Mouse (Mus musculus): ENCODE data around the gene Gm45234. TPM values are rescaled to one million over a fixed set of nuclear protein-coding genes. Genes with fewer than 3 reads are reported as not detected.

Gm45234 gene
- polyA plus RNA-seq, 1 experiment = not detected

DNA sequence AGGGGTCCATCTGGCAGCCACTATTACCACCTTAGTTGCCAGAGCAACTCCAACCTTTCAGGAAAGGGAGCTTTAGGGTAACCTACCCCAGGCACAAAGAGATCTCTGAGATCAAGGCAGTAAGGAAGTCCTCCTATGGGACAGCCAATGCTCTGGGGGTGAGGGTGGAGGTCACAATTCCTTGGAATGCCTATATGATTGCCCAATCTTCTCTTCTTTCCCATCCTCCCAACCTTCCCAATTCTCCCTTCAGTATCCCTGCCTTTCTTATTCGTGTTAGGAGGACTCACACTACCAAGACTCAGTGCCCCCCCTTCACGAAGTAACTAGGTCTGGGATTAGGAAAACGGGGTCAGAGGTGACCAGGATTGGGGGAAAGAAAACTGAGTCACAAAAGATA lies 515 bp downstream of the Gm45234 start:
- Histone ChIP-seq H3K27me3 (ENCODE audit: control insufficient read depth, insufficient read depth, insufficient read length) (no peaks in the 10 kb centered on the region), H3ac (ENCODE audit: control insufficient read depth, insufficient read length) (peak overlapping the region; percentile 95), H3K79me2 (ENCODE audit: control insufficient read depth, insufficient read depth) (peaks cover 56% of the 10 kb centered on the region), H3K36me3 (ENCODE audit: control insufficient read depth, insufficient read depth) (peaks cover 6% of the 10 kb centered on the region), H3K4me3 (peak overlapping the region; percentile 36), H3K4me2 (ENCODE audit: low read depth) (peak overlapping the region; percentile 72)
- peak; percentile 50; the same call in 1 of the 2 replicates for TF ChIP-seq CEBPB (IDR thresholded peaks at IDR 0.05; ENCODE audit: insufficient read depth, poor library complexity, severe bottlenecking)
- TF ChIP-seq POLR2AphosphoS2 (IDR thresholded peaks at IDR 0.05; ENCODE audit: insufficient read length, low read depth) = no peak

GRCm38 (mm10) chr6:124753861-124754260 lies 2.0 kb downstream of the Gm45234 start:
- H3K27me3 ChIP-seq (ENCODE audit: control insufficient read depth, insufficient read depth, insufficient read length) = no peaks in the 10 kb centered on the region
- peak overlapping the region; percentile 72 for H3K4me2 ChIP-seq (ENCODE audit: low read depth)
- H3K79me2 ChIP-seq (ENCODE audit: control insufficient read depth, insufficient read depth) = peaks cover 63% of the 10 kb centered on the region
- H3ac ChIP-seq (ENCODE audit: control insufficient read depth, insufficient read length) = no peak overlapping the region
- no peak overlapping the region for H3K4me3 ChIP-seq
- TF ChIP-seq TCF12 (IDR thresholded peaks at IDR 0.05; ENCODE audit: insufficient read depth, poor library complexity, severe bottlenecking) (no peak), POLR2A (IDR thresholded peaks at IDR 0.05; ENCODE audit: insufficient read length, low read depth) (no peak)
- peaks cover 6% of the 10 kb centered on the region for H3K36me3 ChIP-seq (ENCODE audit: control insufficient read depth, insufficient read depth)

DNA sequence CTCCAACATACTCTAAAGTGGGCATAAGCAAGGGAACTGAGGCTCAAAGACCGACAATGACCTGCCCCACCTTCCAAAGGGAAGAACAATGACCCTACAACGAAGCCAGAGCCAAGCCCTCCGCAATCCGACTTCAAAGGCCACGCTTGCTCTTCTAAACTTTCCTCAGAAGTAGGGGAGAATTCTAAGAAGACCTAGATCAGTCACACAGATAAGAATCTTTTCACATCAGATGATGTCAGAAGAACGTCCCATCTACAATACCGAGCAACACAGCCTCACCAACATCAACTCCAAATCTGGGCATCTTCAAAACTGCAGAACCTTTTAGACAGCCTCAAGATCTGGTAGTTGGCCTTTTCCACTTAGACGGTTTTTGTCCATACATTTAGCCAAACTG lies 5.4 kb downstream of the Gm45234 start:
- H3ac ChIP-seq (ENCODE audit: control insufficient read depth, insufficient read length) = no peak overlapping the region
- H3K36me3 ChIP-seq (ENCODE audit: control insufficient read depth, insufficient read depth) = peaks cover 10% of the 10 kb centered on the region
- TF ChIP-seq MYOG (IDR thresholded peaks at IDR 0.05; ENCODE audit: control insufficient read depth in 1 of 3, insufficient read depth in 1 of 3, insufficient read length in 2 of 3, low read depth in 2 of 3) (no peak), E2F4 (IDR thresholded peaks at IDR 0.05; ENCODE audit: insufficient read depth) (no peak), USF1 (IDR thresholded peaks at IDR 0.05; ENCODE audit: low read depth) (no peak), MYOD1 (IDR thresholded peaks at IDR 0.05; ENCODE audit: control insufficient read depth in 1 of 3, insufficient read length in 2 of 3, low read depth in 2 of 3) (no peak), MAX (IDR thresholded peaks at IDR 0.05; ENCODE audit: low read depth) (no peak)
- H3K4me2 ChIP-seq (ENCODE audit: low read depth) = no peak overlapping the region
- H3K4me3 ChIP-seq = no peak overlapping the region
- H3K79me2 ChIP-seq (ENCODE audit: control insufficient read depth, insufficient read depth) = peaks cover 57% of the 10 kb centered on the region
- no peaks in the 10 kb centered on the region for H3K27me3 ChIP-seq (ENCODE audit: control insufficient read depth, insufficient read depth, insufficient read length)

DNA sequence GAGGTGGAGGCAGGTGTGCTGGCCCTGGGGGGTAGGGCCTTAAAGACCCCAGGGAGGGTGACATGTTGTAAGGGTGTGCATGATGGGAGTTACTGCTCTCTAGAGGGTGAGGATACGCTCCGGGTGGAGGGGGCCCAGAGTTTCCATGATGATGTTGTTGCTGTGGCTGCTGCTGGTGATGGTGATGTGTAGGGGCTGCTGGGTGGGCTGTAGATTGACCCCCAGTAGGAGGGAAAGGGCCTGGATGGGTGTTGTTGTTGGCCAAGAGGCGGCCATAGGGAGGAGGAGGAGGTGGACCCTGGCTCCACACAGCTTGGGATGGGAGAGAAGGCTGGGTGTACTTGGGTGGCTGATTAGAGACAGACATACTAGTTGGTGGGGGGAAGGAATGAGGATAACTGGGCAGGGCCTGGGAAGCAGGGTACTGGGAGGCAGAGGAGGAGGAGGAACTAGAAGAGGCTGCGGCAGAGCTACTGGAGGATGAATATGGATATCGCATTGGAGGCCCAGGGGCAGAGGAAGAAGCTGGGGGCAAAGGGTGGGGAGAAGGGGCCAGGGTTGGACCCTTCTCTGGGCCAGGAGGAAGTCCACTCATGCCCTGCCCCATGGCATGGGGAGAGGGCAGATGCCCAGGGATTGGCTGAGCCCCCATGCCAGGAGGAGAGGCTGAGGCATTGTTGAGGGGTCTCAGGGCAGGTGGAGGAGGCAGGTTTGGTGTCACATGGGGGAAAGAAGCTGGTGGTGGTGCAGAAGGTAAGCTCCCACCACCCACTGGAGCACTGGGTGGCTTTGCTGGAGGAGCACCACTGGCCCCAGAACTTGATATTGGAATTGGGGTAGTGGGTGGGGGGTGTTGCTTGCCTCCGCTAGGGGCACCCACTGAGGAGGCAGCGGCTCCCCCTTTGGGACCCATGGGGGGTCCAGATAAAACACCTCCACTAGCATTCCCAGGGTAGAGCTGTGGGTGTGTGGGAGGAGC lies 8.9 kb downstream of the Gm45234 start:
- Histone ChIP-seq H3ac (ENCODE audit: control insufficient read depth, insufficient read length) (no peak overlapping the region), H3K4me3 (peak overlapping the region; percentile 22)
- peak; percentile 53 for TF ChIP-seq POLR2AphosphoS2 (IDR thresholded peaks at IDR 0.05; ENCODE audit: insufficient read length, low read depth)
- no peak for TF ChIP-seq REST (IDR thresholded peaks at IDR 0.05; ENCODE audit: insufficient read depth, insufficient read length)

GRCm38 (mm10) chr6:124746296-124746605 lies 9.6 kb downstream of the Gm45234 start:
- TF ChIP-seq MYOD1 (IDR thresholded peaks at IDR 0.05; ENCODE audit: control insufficient read depth in 1 of 3, insufficient read length in 2 of 3, low read depth in 2 of 3) (no peak), E2F4 (IDR thresholded peaks at IDR 0.05; ENCODE audit: insufficient read depth) (no peak), POLR2AphosphoS2 (IDR thresholded peaks at IDR 0.05; ENCODE audit: insufficient read length, low read depth) (no peak), MYOG (IDR thresholded peaks at IDR 0.05; ENCODE audit: control insufficient read depth in 1 of 3, insufficient read depth in 1 of 3, insufficient read length in 2 of 3, low read depth in 2 of 3) (no peak), REST (IDR thresholded peaks at IDR 0.05; ENCODE audit: insufficient read depth, insufficient read length) (no peak), TCF3 (IDR thresholded peaks at IDR 0.05; ENCODE audit: insufficient read length, low read depth) (no peak), CEBPB (IDR thresholded peaks at IDR 0.05; ENCODE audit: insufficient read depth, poor library complexity, severe bottlenecking) (no peak), POLR2A (IDR thresholded peaks at IDR 0.05; ENCODE audit: insufficient read length, low read depth) (no peak), USF1 (IDR thresholded peaks at IDR 0.05; ENCODE audit: low read depth) (no peak), MAX (IDR thresholded peaks at IDR 0.05; ENCODE audit: low read depth) (no peak), SRF (IDR thresholded peaks at IDR 0.05; ENCODE audit: control insufficient read depth, insufficient read length, low read depth) (no peak), TCF12 (IDR thresholded peaks at IDR 0.05; ENCODE audit: insufficient read depth, poor library complexity, severe bottlenecking) (no peak)
- Histone ChIP-seq H3K4me2 (ENCODE audit: low read depth) (peak overlapping the region; percentile 58), H3K79me2 (ENCODE audit: control insufficient read depth, insufficient read depth) (peaks cover 16% of the 10 kb centered on the region), H3ac (ENCODE audit: control insufficient read depth, insufficient read length) (peak overlapping the region; percentile 33), H3K27me3 (ENCODE audit: control insufficient read depth, insufficient read depth, insufficient read length) (no peaks in the 10 kb centered on the region), H3K4me3 (peak overlapping the region; percentile 22), H3K36me3 (ENCODE audit: control insufficient read depth, insufficient read depth) (peaks cover 4% of the 10 kb centered on the region)

More for the DNA sequence above, 8.9 kb downstream of the Gm45234 start:
- Histone ChIP-seq H3K4me2 (ENCODE audit: low read depth) (no peak overlapping the region), H3K79me2 (ENCODE audit: control insufficient read depth, insufficient read depth) (peaks cover 23% of the 10 kb centered on the region), H3K36me3 (ENCODE audit: control insufficient read depth, insufficient read depth) (peaks cover 4% of the 10 kb centered on the region), H3K27me3 (ENCODE audit: control insufficient read depth, insufficient read depth, insufficient read length) (no peaks in the 10 kb centered on the region)

All from myocyte (in vitro differentiated cells).